Mouse (Mus musculus): ENCODE data around the gene Tprn. TPM values are rescaled to one million over a fixed set of nuclear protein-coding genes. Genes with fewer than 3 reads are reported as not detected.
"Not testable (repeated sequence)": the region's sequence is repeated elsewhere in the genome, so short reads cannot be mapped to it uniquely, and the experiment has no call there.

Tprn gene
- polyA plus RNA-seq, 1 experiment from 2014 or later, result 8.2 TPM

DNA sequence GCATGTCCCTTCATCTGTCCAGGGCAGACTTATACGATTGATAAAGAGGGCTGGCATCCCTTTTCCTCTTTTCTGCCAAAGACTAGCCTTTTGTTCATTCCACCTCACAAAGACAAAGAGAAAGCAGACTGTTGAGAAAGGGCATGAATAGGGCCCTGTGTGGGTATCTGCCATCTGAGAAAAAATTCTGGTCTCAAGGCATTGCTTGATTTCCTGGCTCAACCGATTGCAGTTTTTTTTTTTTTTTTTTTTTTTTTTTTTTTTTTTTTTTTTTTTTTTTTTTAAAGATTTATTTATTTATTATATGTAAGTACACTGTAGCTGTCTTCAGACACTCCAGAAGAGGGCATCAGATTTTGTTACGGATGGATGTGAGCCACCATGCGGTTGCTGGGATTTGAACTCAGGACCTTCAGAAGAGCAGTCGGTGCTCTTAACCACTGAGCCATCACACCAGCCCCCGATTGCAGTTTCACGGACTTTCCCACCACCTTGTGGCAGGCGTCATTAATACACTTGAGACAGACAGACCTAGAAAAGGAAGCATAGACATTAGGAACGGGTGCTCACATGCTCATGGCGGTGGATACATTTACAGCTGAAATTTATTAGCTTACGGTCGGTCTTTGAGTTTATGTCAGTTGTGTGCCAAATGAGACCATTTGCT, 5.8 kb upstream of the Tprn start:
- Histone ChIP-seq H3K4me1 (peaks cover 17% of the 10 kb centered on the region), H3K4me3 (peak overlapping the region; percentile 99), H3K4me2 (peak overlapping the region; percentile 97), H3K9ac (peak overlapping the region; percentile 88), H3K36me3 (peaks cover 14% of the 10 kb centered on the region)
- H3K27ac ChIP-seq; H3K9me3 ChIP-seq; H3K27me3 ChIP-seq; ATAC-seq (ENCODE audit: insufficient number of reproducible peaks, insufficient read depth, low FRiP score, low TSS enrichment, low read depth): not testable (repeated sequence)
- WGBS, result 58% methylated on average over 12 of the region's 12 CpGs

DNA sequence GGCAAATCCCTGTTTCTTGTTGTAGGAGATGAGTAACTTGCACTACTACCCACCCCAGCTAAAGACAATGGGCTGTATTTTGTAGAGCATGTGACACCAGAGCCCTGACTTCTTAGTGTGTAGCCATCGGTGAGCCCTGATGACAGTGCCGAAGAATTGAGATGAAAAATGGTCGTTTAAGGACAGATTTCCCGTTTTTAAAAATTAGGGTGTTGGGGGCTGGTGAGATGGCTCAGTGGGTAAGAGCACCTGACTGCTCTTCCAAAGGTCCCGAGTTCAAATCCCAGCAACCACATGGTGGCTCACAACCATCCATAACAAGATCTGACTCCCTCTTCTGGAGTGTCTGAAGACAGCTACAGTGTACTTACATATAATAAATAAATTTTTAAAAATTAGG, 5.2 kb upstream of the Tprn start:
- not testable (repeated sequence) for H3K27ac ChIP-seq; H3K27me3 ChIP-seq; H3K9me3 ChIP-seq; H3K4me2 ChIP-seq; H3K9ac ChIP-seq; H3K36me3 ChIP-seq; H3K4me3 ChIP-seq; ATAC-seq (ENCODE audit: insufficient number of reproducible peaks, insufficient read depth, low FRiP score, low TSS enrichment, low read depth)
- H3K4me1 ChIP-seq, result peaks cover 17% of the 10 kb centered on the region
- WGBS, result 84% methylated on average over 5 of the region's 5 CpGs

DNA sequence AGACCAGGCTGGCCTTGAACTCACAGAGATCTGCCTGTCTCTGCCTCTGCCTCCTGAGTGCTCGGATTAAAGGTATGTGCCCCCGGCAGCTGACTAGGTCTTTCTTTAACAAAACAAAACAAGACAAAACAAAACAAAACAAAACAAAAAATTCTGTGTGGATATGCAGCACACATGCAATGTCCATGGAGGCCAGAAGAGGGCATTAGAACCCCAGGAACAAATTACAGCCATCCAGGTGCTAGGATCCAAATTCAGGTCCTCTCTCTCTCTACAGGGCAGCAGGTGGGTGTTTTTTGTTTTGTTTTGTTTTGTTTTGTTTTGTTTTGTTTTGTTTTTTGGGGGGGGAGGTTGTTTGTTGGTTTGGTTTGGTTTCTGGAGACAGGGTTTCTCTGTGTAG, 3.5 kb upstream of the Tprn start:
- H3K4me3 ChIP-seq, result no peak overlapping the region
- ATAC-seq (ENCODE audit: insufficient number of reproducible peaks, insufficient read depth, low FRiP score, low TSS enrichment, low read depth), result no peak
- WGBS, result 55% methylated on average over 2 of the region's 2 CpGs

DNA sequence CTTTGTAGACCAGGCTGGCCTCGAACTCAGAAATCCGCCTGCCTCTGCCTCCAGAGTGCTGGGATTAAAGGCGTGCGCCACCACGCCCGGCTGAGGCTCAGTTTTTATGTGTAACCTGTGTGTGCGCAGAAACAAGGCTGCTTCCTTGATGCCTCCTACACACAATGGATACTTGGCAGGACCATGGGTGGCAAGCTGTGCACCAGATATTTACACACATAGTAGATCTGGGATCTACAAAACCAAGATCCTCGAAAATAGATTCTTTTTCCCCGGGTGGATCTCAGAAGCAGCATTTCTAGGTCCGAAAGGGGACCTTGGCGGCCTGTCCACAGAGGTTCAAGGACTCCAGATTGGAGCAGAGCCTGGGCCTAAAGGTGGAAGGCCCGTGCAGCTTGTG, 548 bp upstream of the Tprn start:
- Histone ChIP-seq H3K27me3 (peaks cover 21% of the 10 kb centered on the region), H3K27ac (no peak overlapping the region), H3K36me3 (no peaks in the 10 kb centered on the region), H3K4me1 (peaks cover 41% of the 10 kb centered on the region), H3K4me2 (peak overlapping the region; percentile 99), H3K9ac (peak overlapping the region; percentile 77), H3K9me3 (no peaks in the 10 kb centered on the region), H3K4me3 (peak overlapping the region; percentile 79)
- 50% methylated on average over 12 of the region's 12 CpGs for WGBS
- no peak for ATAC-seq (ENCODE audit: insufficient number of reproducible peaks, insufficient read depth, low FRiP score, low TSS enrichment, low read depth)

More for the DNA sequence above, 3.5 kb upstream of the Tprn start:
- H3K9me3 ChIP-seq, result no peaks in the 10 kb centered on the region
- no peak overlapping the region for H3K9ac ChIP-seq
- no peaks in the 10 kb centered on the region for H3K36me3 ChIP-seq
- H3K4me1 ChIP-seq, result peaks cover 27% of the 10 kb centered on the region
- no peak overlapping the region for H3K27ac ChIP-seq
- H3K4me2 ChIP-seq, result no peak overlapping the region
- H3K27me3 ChIP-seq, result peaks cover 11% of the 10 kb centered on the region

DNA sequence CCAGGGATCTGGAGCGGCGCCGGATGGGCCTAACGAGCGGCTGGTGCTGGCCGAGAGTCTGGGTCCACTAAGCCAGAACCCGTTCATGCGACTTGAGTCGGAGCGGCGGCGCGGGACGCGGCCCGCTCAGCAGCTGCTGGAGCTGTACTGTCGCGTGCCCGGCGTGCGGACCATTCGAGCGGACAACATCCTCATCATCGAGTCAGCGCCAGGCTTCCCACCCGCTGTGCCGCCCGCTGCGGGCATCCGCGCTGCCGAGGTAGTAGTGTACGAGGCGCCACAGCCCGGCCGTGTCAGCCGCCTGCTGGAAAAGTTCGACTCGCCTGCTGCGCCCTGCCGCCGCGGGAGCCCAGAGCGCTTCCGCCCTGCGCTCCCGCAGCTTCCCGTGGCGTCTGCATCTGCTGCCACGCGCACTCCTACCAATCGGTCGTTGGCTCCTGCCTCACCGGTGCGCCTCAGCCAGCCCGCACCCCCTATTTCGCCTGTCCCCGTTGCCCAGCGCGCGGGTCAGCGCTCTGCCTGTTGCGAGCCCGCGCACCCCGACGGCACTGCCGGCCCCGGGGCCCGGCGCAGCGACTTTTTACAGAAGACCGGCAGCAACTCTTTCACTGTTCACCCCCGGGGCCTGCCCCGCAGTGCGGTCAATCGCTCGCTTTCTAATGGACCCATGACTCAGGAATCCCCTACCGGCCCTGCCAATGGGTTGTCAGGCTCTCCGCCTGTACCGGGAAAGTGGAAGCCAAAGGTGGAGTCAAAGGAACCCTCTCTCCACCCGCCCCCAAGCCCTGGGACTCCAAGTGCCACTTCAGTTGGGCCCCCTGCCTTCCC, 591 bp downstream of the Tprn start:
- peaks cover 40% of the 10 kb centered on the region for H3K4me1 ChIP-seq
- no peak; the same call in 1 of the 2 replicates for ATAC-seq (ENCODE audit: insufficient number of reproducible peaks, insufficient read depth, low FRiP score, low TSS enrichment, low read depth)

DNA sequence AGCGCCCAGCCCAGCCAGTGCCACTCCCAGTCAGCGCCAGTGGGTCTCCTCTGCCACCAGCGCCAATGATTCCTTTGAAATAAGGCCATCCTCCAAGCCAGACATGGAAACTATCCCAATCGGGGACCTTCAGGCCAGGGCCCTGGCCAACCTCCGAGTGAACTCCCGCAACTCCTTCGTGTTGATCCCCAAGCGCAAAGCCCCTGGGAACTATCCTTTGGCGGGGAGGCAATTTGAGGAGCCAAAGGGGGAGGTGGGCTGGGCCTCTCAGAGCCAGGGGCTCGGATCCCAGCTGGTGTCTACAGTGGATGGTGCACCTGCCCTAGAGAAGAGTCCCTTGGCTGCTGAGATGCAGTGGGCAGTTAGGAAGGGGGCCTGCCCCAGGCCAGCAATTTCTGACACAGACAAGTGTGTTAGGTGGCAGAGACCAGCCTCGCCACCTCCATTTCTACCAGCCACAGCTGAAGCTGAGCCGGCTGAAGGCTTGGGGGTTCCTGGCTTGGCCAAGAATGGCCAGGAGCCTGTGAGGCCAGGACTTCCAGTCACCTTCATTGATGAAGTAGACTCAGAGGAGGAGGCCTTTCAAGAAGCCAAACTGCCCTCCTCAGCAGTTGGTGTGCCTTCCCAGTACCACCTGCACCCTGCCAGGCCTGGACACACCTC, 1.3 kb downstream of the Tprn start:
- Histone ChIP-seq H3K4me3 (peak overlapping the region; percentile 79), H3K4me1 (peaks cover 40% of the 10 kb centered on the region), H3K4me2 (peak overlapping the region; percentile 99), H3K9me3 (no peaks in the 10 kb centered on the region), H3K9ac (peak overlapping the region; percentile 77), H3K36me3 (peaks cover 11% of the 10 kb centered on the region; the same call in 1 of the 2 replicates), H3K27ac (no peak overlapping the region), H3K27me3 (peaks cover 21% of the 10 kb centered on the region)
- 18% methylated on average over 12 of the region's 12 CpGs for WGBS
- ATAC-seq (ENCODE audit: insufficient number of reproducible peaks, insufficient read depth, low FRiP score, low TSS enrichment, low read depth), result no peak

More for the DNA sequence above, 591 bp downstream of the Tprn start:
- peak overlapping the region; percentile 99 for H3K4me2 ChIP-seq
- no peak overlapping the region; the same call in 1 of the 2 replicates for H3K27ac ChIP-seq
- H3K9me3 ChIP-seq, result no peaks in the 10 kb centered on the region
- H3K4me3 ChIP-seq, result peak overlapping the region; percentile 79
- H3K36me3 ChIP-seq, result 0 out of 2 replicates have a peak, but pooled peaks cover 10% of the 10 kb centered on the region
- H3K27me3 ChIP-seq, result peaks cover 21% of the 10 kb centered on the region
- H3K9ac ChIP-seq, result peak overlapping the region; percentile 77
- under 1% methylated on average over 82 of the region's 82 CpGs for WGBS

DNA sequence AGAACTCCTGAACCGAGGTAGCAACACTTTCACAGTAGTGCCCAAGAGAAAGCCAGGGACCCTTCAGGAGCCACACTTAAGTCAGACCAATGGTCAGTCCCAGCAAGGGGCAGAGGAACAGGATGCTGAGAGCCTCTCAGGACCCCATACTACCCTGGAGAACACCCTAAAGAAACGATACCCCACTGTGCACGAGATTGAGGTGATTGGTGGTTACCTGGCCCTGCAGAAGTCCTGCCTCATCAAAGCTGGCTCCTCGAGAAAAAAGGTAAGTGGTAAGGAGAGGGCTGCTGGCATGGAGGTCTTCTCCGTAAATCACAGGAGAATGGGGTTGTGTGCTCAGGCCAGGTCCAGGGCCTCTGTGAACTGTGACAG, 1.9 kb downstream of the Tprn start:
- no peaks in the 10 kb centered on the region for H3K9me3 ChIP-seq
- peaks cover 21% of the 10 kb centered on the region for H3K27me3 ChIP-seq
- peak overlapping the region; percentile 77 for H3K9ac ChIP-seq
- WGBS, result 76% methylated on average over 5 of the region's 5 CpGs
- peaks cover 40% of the 10 kb centered on the region for H3K4me1 ChIP-seq
- H3K27ac ChIP-seq, result no peak overlapping the region
- peak overlapping the region; percentile 79; the same call in 1 of the 2 replicates for H3K4me3 ChIP-seq
- ATAC-seq (ENCODE audit: insufficient number of reproducible peaks, insufficient read depth, low FRiP score, low TSS enrichment, low read depth), result no peak
- peak overlapping the region; percentile 99 for H3K4me2 ChIP-seq
- H3K36me3 ChIP-seq, result peaks cover 17% of the 10 kb centered on the region

DNA sequence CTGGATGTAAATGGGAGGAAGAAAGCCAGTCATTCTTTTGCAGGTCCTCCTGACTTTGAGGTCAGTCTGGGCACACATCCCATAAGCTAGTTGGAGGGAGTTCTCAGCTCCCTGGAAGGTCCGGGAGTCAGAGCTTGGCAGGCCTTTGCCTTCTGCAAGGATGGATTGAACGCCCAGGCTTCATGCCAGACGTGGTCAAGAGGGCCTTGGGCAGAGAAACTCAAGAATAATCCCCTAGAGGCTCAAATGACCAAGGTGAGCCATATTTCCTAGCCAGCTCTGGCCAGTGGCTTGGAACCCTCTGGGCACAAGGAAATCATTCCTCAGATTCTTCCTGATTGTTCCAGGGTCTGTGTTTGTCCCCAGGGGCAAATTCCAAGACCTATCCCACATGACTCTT, 2.4 kb downstream of the Tprn start:
- Histone ChIP-seq H3K4me2 (peak overlapping the region; percentile 99), H3K27me3 (peaks cover 21% of the 10 kb centered on the region), H3K9me3 (no peaks in the 10 kb centered on the region), H3K27ac (no peak overlapping the region), H3K4me1 (peaks cover 40% of the 10 kb centered on the region), H3K9ac (peak overlapping the region; percentile 77), H3K4me3 (no peak overlapping the region), H3K36me3 (peaks cover 22% of the 10 kb centered on the region)
- no peak for ATAC-seq (ENCODE audit: insufficient number of reproducible peaks, insufficient read depth, low FRiP score, low TSS enrichment, low read depth)
- 61% methylated on average over 3 of the region's 3 CpGs for WGBS

DNA sequence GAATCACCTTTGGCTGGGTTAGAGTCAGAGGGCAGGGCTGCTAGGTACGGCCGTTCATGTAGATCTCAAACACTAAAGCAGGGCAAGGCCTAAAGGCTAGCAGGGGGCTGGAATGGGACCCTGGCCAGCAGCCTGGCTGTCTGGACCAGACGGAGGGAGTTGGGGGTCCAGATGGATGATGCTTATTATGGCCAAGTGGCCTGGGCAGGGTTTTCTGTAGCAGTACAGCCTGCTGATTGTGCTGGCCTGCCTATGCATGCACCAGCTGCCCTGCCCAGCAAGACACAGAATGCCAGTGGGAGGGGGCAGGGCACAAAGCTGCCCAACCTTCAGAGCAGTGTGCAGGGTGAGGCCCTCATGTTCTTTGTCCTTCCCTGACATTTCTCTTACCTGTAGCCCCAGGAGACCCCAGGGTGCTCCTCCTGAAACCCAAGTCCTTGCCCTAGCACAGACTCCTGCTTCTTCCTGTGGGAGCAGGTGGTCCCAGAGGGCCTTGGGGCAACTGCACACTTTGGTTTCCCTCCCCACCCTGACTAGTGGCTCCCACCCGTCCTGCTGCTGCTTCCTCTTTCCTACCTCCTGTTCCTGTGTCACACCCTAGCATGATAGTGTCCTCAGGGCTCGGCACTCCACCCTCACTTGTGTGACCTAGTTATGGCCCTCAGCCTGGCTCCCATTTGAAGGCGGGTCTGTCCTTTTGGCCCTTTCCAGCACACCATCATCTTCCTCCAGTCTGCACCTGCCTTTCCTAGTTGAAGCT, 3.7 kb downstream of the Tprn start:
- Histone ChIP-seq H3K27me3 (peaks cover 21% of the 10 kb centered on the region), H3K9ac (peak overlapping the region; percentile 77), H3K4me3 (0 out of 2 replicates have a peak overlapping the region, but pooled peaks have one; percentile 9), H3K27ac (no peak overlapping the region), H3K4me2 (peak overlapping the region; percentile 24), H3K9me3 (no peaks in the 10 kb centered on the region), H3K4me1 (peaks cover 45% of the 10 kb centered on the region), H3K36me3 (peaks cover 34% of the 10 kb centered on the region)
- WGBS, result 68% methylated on average over 6 of the region's 6 CpGs
- no peak for ATAC-seq (ENCODE audit: insufficient number of reproducible peaks, insufficient read depth, low FRiP score, low TSS enrichment, low read depth)

DNA sequence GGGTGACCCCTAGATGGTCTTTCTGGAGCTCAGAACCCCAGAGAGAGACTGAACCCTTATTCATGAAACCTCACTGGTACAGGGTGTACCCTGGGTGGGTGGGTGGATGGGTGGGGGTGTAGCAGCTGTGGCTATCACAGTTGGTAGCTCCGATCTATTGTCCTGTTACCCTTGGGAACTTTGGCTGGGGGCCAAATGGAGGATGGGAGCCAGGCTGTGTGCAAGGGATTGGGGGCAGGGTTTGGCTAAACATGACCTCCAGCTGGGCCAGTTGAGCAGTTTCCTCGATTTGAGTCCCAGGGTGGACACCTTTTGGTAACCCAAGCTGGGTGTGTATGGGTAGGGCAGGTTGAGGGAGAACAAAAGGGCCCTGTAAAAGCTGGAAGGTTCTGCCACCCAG, 4.3 kb downstream of the Tprn start:
- Histone ChIP-seq H3K4me3 (no peak overlapping the region), H3K4me1 (peaks cover 51% of the 10 kb centered on the region), H3K4me2 (no peak overlapping the region)

DNA sequence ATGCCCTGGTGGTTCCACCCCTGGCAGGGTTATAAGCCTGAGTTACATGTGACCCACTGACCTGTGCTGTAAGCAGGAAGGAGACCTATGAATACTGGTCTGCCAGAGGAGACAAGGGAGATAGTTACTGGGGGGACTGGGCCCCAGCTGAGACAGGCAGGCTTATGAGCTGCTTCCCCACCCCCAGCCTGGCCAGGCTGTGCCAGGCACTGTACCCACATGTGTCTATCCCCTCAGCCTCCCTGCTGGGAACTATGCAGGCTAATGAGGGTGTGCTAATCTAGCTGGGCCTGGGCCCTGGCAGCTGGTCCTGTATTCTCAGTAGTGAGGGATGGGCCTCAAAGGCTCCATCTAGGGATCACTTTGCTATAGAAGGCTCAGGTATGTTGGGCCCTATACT, 4.8 kb downstream of the Tprn start:
- ATAC-seq (ENCODE audit: insufficient number of reproducible peaks, insufficient read depth, low FRiP score, low TSS enrichment, low read depth), result no peak
- Histone ChIP-seq H3K27me3 (peaks cover 21% of the 10 kb centered on the region), H3K9ac (0 out of 2 replicates have a peak overlapping the region, but pooled peaks have one; percentile 46), H3K9me3 (no peaks in the 10 kb centered on the region), H3K36me3 (peaks cover 34% of the 10 kb centered on the region), H3K27ac (no peak overlapping the region), H3K4me2 (no peak overlapping the region), H3K4me3 (no peak overlapping the region), H3K4me1 (peaks cover 51% of the 10 kb centered on the region)

More for the DNA sequence above, 4.3 kb downstream of the Tprn start:
- Histone ChIP-seq H3K36me3 (peaks cover 34% of the 10 kb centered on the region), H3K27me3 (peaks cover 21% of the 10 kb centered on the region), H3K9me3 (no peaks in the 10 kb centered on the region), H3K9ac (peak overlapping the region; percentile 77; the same call in 1 of the 2 replicates), H3K27ac (no peak overlapping the region)
- no peak for ATAC-seq (ENCODE audit: insufficient number of reproducible peaks, insufficient read depth, low FRiP score, low TSS enrichment, low read depth)
- WGBS, result 54% methylated on average over 2 of the region's 2 CpGs
